ENCODE assay signal across 10 mouse cellular contexts in genomic region chr12:33035089-33035718, GRCm38 (mm10). TPM values are rescaled to one million over a fixed set of nuclear protein-coding genes. Genes with fewer than 3 reads are reported as not detected.
DNase-seq lines count a peak whose midpoint lies in the region; ATAC-seq and TF ChIP-seq lines count a peak whose summit lies in the region.
"Had no signal": no experiment of that assay in that cellular context is flagged by ENCODE, and none has a peak within 500 bp of the region (broad histone marks: within the 10 kb centered on the region; RNA-seq: fewer than 3 reads in every experiment).

No protein-coding gene starts in this region.

- H3K4me3 ChIP-seq in heart, embryonic 10.5 days: peak overlapping the region; percentile 33
- H3K4me3 ChIP-seq in limb, embryonic 15.5 days: peak overlapping the region; percentile 5; the same call in 1 of the 2 replicates
- no peak overlapping the region; the same call in 1 of the 2 replicates for H3K4me3 ChIP-seq in stomach, postnatal 0 days (ENCODE audit: low read depth, low read length)
- H3K4me3 ChIP-seq: liver, embryonic 12.5 days had no signal

- H3K27me3 ChIP-seq in heart, embryonic 10.5 days (ENCODE audit: insufficient read depth, poor library complexity, severe bottlenecking): 0 out of 2 replicates have a peak, but pooled peaks cover 3% of the 10 kb centered on the region
- H3K27me3 ChIP-seq in limb, embryonic 15.5 days: 0 out of 2 replicates have a peak, but pooled peaks cover 5% of the 10 kb centered on the region
- H3K27me3 ChIP-seq in stomach, postnatal 0 days (ENCODE audit: control insufficient read depth, insufficient read depth, low read length): no peaks in the 10 kb centered on the region

- H3K9me3 ChIP-seq in heart, embryonic 10.5 days: no peaks in the 10 kb centered on the region
- H3K9me3 ChIP-seq in limb, embryonic 15.5 days: no peaks in the 10 kb centered on the region
- no peaks in the 10 kb centered on the region for H3K9me3 ChIP-seq in stomach, postnatal 0 days (ENCODE audit: control insufficient read depth, low read length)
- H3K9me3 ChIP-seq: liver, embryonic 12.5 days had no signal

- peaks cover 20% of the 10 kb centered on the region; the same call in 1 of the 2 replicates for H3K4me1 ChIP-seq in heart, embryonic 10.5 days
- H3K4me1 ChIP-seq in limb, embryonic 15.5 days: peaks cover 27% of the 10 kb centered on the region
- 0 out of 2 replicates have a peak, but pooled peaks cover 2% of the 10 kb centered on the region for H3K4me1 ChIP-seq in stomach, postnatal 0 days (replicated peaks; ENCODE audit: control insufficient read depth, insufficient read depth)
- H3K4me1 ChIP-seq: liver, embryonic 12.5 days had no signal

- peak overlapping the region; percentile 34 for H3K4me2 ChIP-seq in limb, embryonic 15.5 days
- H3K4me2 ChIP-seq in stomach, postnatal 0 days (replicated peaks; ENCODE audit: low read depth): peak overlapping the region; percentile 36

- no peak for ATAC-seq in limb, embryonic 15.5 days (ENCODE audit: insufficient number of reproducible peaks, low FRiP score, low TSS enrichment, low read depth)
- ATAC-seq in stomach, postnatal 0 days (ENCODE audit: low FRiP score, low TSS enrichment): no peak
- ATAC-seq: liver, embryonic 12.5 days had no signal

- DNase-seq in heart, embryonic 10.5 days (ENCODE audit: low spot score): no peak
- DNase-seq in heart, postnatal 14 days: no peak
- peak; percentile 40 for DNase-seq in retina, embryonic 14.5 days (ENCODE audit: low spot score)
- no peak for DNase-seq in retina, postnatal 1 day
- DNase-seq in stomach, postnatal 0 days (ENCODE audit: low spot score): no peak
- no peak for DNase-seq in urinary bladder, adult 2 months (ENCODE audit: low spot score)
- DNase-seq in testis, postnatal 14 days (ENCODE audit: low spot score): no peak

- no peak for TF ChIP-seq CTCF in stomach, postnatal 0 days (IDR thresholded peaks at IDR 0.05; ENCODE audit: low read depth)

- 53% methylated on average over 11 of the region's 11 CpGs for WGBS in heart, embryonic 10.5 days
- WGBS in limb, embryonic 15.5 days: 22% methylated on average over 11 of the region's 11 CpGs
- 39% methylated on average over 11 of the region's 11 CpGs for WGBS in stomach, postnatal 0 days

- no peak overlapping the region for H3K9ac ChIP-seq in limb, embryonic 15.5 days
- no peak overlapping the region for H3K9ac ChIP-seq in stomach, postnatal 0 days (ENCODE audit: low read length)
- H3K9ac ChIP-seq: liver, embryonic 12.5 days had no signal

- no peak for TF ChIP-seq EP300 in stomach, postnatal 0 days (optimal IDR thresholded peaks at IDR 0.05)

- H3K36me3 ChIP-seq in heart, embryonic 10.5 days: no peaks in the 10 kb centered on the region
- no peaks in the 10 kb centered on the region for H3K36me3 ChIP-seq in limb, embryonic 15.5 days
- H3K36me3 ChIP-seq in stomach, postnatal 0 days (ENCODE audit: control insufficient read depth, insufficient read depth, low read length): no peaks in the 10 kb centered on the region
- H3K36me3 ChIP-seq: liver, embryonic 12.5 days had no signal

- peak overlapping the region; percentile 17; the same call in 1 of the 2 replicates for H3K27ac ChIP-seq in heart, embryonic 10.5 days
- peak overlapping the region; percentile 57 for H3K27ac ChIP-seq in limb, embryonic 15.5 days
- no peak overlapping the region for H3K27ac ChIP-seq in stomach, postnatal 0 days (replicated peaks)
- H3K27ac ChIP-seq: liver, embryonic 12.5 days had no signal

- intact Hi-C loops in heart, postnatal 14 days (cut with DNase I): no loop called here

RNA-seq across cellular contexts. Expression of gene Cdhr3, which starts 57.5 kb away (rescaled TPM):
- 0.43 and 0.59 TPM in 2 replicates for polyA plus RNA-seq in heart, embryonic 10.5 days (2016; fragmentation: Nextera tagmentation; extraction: Ambion mirVana)
- 1 to 10 TPM in 1 of 2 experiments, under 1 TPM in 1; 0.59 to 1.8 TPM for total RNA-seq in heart, postnatal 14 days (2021)
- 0.64 and 1.3 TPM in 2 replicates for polyA plus RNA-seq in limb, embryonic 15.5 days (2015; fragmentation: Nextera tagmentation; extraction: Ambion mirVana)
- 0.05 and 0.07 TPM in 2 replicates for polyA plus RNA-seq in stomach, postnatal 0 days (2015; fragmentation: Nextera tagmentation; extraction: Ambion mirVana)
- polyA plus RNA-seq in urinary bladder, adult 2 months (2012; rRNA removed): 0.07 TPM in 1 of 2 replicates, not detected in the other
- total RNA-seq: hematopoietic stem cell, adult 5-6 weeks had no signal
- polyA plus RNA-seq: liver, embryonic 12.5 days had no signal
